Mouse (Mus musculus): Measurements from ENCODE around the gene Oxtr. TPM values are rescaled to one million over a fixed set of nuclear protein-coding genes. Genes with fewer than 3 reads are reported as not detected.

The Oxtr gene
- polyA plus RNA-seq, 1 experiment from 2014 or later, result 0.21 TPM

GRCm38 (mm10) chr6:112445675-112446074 lies 44.1 kb downstream of the Oxtr start:
- Histone ChIP-seq H3K4me2 (ENCODE audit: low read depth, low read length) (no peak overlapping the region), H3K4me3 (ENCODE audit: low read depth, low read length) (no peak overlapping the region), H3K4me1 (ENCODE audit: control insufficient read depth, insufficient read depth, low read length) (no peaks in the 10 kb centered on the region), H3K9ac (replicated peaks; ENCODE audit: low read length) (no peak overlapping the region), H3K9me3 (replicated peaks; ENCODE audit: control insufficient read depth, low read length) (no peaks in the 10 kb centered on the region), H3K27me3 (ENCODE audit: control insufficient read depth, insufficient read depth, low read length) (no peaks in the 10 kb centered on the region), H3K36me3 (replicated peaks; ENCODE audit: control insufficient read depth, insufficient read depth, low read depth, low read length) (no peaks in the 10 kb centered on the region), H3K27ac (replicated peaks; ENCODE audit: low read depth, low read length) (no peak overlapping the region)
- ATAC-seq (replicated peaks; ENCODE audit: insufficient number of reproducible peaks, low FRiP score, low TSS enrichment, low read depth), result no peak
- no peak for DNase-seq (ENCODE audit: low spot score)
- WGBS, result 84% methylated on average over 3 of the region's 3 CpGs

- no peaks in the 10 kb centered on the region for H3K27me3 ChIP-seq (ENCODE audit: control insufficient read depth, insufficient read depth, low read length)
- no peaks in the 10 kb centered on the region for H3K4me1 ChIP-seq (ENCODE audit: control insufficient read depth, insufficient read depth, low read length)
- H3K4me3 ChIP-seq (ENCODE audit: low read depth, low read length), result no peak overlapping the region
- H3K36me3 ChIP-seq (replicated peaks; ENCODE audit: control insufficient read depth, insufficient read depth, low read depth, low read length), result no peaks in the 10 kb centered on the region
- no peak overlapping the region for H3K9ac ChIP-seq (replicated peaks; ENCODE audit: low read length)
- DNase-seq (ENCODE audit: low spot score) (no peak), ATAC-seq (replicated peaks; ENCODE audit: insufficient number of reproducible peaks, low FRiP score, low TSS enrichment, low read depth) (no peak)
- no peak overlapping the region for H3K27ac ChIP-seq (replicated peaks; ENCODE audit: low read depth, low read length)
- H3K9me3 ChIP-seq (replicated peaks; ENCODE audit: control insufficient read depth, low read length), result no peaks in the 10 kb centered on the region
- no peak overlapping the region for H3K4me2 ChIP-seq (ENCODE audit: low read depth, low read length)
- 77% methylated on average over 6 of the region's 6 CpGs for WGBS
These were observed 63.6 kb downstream of the Oxtr start for GRCm38 (mm10) chr6:112426018-112426732.

GRCm38 (mm10) chr6:112423746-112424501 lies 65.8 kb downstream of the Oxtr start:
- ATAC-seq (replicated peaks; ENCODE audit: insufficient number of reproducible peaks, low FRiP score, low TSS enrichment, low read depth) (no peak), DNase-seq (ENCODE audit: low spot score) (no peak)
- no peak overlapping the region for H3K4me3 ChIP-seq (ENCODE audit: low read depth, low read length)
- H3K27ac ChIP-seq (replicated peaks; ENCODE audit: low read depth, low read length), result no peak overlapping the region
- H3K27me3 ChIP-seq (ENCODE audit: control insufficient read depth, insufficient read depth, low read length), result no peaks in the 10 kb centered on the region
- 86% methylated on average over 8 of the region's 8 CpGs for WGBS
- no peaks in the 10 kb centered on the region for H3K36me3 ChIP-seq (replicated peaks; ENCODE audit: control insufficient read depth, insufficient read depth, low read depth, low read length)
- H3K4me1 ChIP-seq (ENCODE audit: control insufficient read depth, insufficient read depth, low read length), result no peaks in the 10 kb centered on the region
- no peaks in the 10 kb centered on the region for H3K9me3 ChIP-seq (replicated peaks; ENCODE audit: control insufficient read depth, low read length)
- no peak overlapping the region for H3K9ac ChIP-seq (replicated peaks; ENCODE audit: low read length)
- no peak overlapping the region for H3K4me2 ChIP-seq (ENCODE audit: low read depth, low read length)

Other genes with a start within 250 kb of the Oxtr start
- 3.9 and 5.4 TPM in 2 replicates for gene Lmcd1, start 216.2 kb downstream of the Oxtr start, polyA plus RNA-seq (2014; fragmentation: Nextera tagmentation; extraction: Ambion mirVana)
- 1.4 and 1.7 TPM in 2 replicates for gene Ssu2, start 101.9 kb downstream of the Oxtr start, polyA plus RNA-seq (2014; fragmentation: Nextera tagmentation; extraction: Ambion mirVana)
- 0.72 TPM in 1 of 2 replicates, not detected in the other for gene Cav3, start 30.4 kb downstream of the Oxtr start, polyA plus RNA-seq (2014; fragmentation: Nextera tagmentation; extraction: Ambion mirVana)
- gene Rad18, start 206.7 kb upstream of the Oxtr start, polyA plus RNA-seq (2014; fragmentation: Nextera tagmentation; extraction: Ambion mirVana), result 42.2 and 43.0 TPM in 2 replicates